24 mouse cellular contexts compared by ENCODE assay signal in the genomic region with DNA sequence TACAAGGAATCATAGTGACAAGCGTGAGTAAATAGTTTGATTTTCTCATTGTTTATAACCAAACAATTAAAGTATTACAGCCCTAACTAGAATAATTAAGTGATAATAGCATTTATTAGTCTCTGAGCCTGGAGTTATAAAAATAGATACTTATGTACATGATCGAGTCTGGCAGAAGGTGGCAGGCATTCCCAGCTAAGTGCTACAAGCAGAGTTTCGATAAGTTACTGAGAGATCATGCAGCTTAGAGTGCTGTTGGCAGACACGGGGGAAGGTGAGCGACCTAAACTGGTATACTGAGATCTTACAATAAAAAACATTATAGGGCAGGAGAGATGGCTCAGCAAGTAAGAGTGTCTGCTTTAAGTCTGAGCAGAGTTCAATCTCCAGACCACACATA. TPM values are rescaled to one million over a fixed set of nuclear protein-coding genes. Genes with fewer than 3 reads are reported as not detected.
DNase-seq lines count a peak whose midpoint lies in the region; ATAC-seq and TF ChIP-seq lines count a peak whose summit lies in the region.
"Had no signal": no experiment of that assay in that cellular context is flagged by ENCODE, and none has a peak within 500 bp of the region (broad histone marks: within the 10 kb centered on the region; RNA-seq: fewer than 3 reads in every experiment).

No protein-coding gene starts in this region.

- H3K9ac ChIP-seq in heart, embryonic 14.5 days (ENCODE audit: low read length) = no peak overlapping the region
- H3K9ac ChIP-seq in stomach, postnatal 0 days (ENCODE audit: low read length) = no peak overlapping the region
- H3K9ac ChIP-seq: embryonic facial prominence, embryonic 15.5 days; hindbrain, embryonic 12.5 days; limb, embryonic 12.5 days; midbrain, embryonic 12.5 days; neural tube, embryonic 13.5 days had no signal

- peak; percentile 26; the same call in 1 of the 2 replicates for TF ChIP-seq CTCF in layer of hippocampus, adult 2 months (conservative IDR thresholded peaks at IDR 0.05)
- peak; percentile 9; the same call in 1 of the 2 replicates for TF ChIP-seq CTCF in stomach, postnatal 0 days (IDR thresholded peaks at IDR 0.05; ENCODE audit: low read depth)

- no peak for TF ChIP-seq EP300 in stomach, postnatal 0 days (optimal IDR thresholded peaks at IDR 0.05)

- no peak for ATAC-seq in heart, embryonic 14.5 days (ENCODE audit: insufficient number of reproducible peaks, insufficient read depth, low FRiP score, low read depth)
- no peak for ATAC-seq in stomach, postnatal 0 days (ENCODE audit: low FRiP score, low TSS enrichment)
- ATAC-seq: forebrain, embryonic 14.5 days; inflammation-experienced regulatory T-cells, adult 6 months had no signal

- 22% methylated on average over 5 of the region's 5 CpGs for WGBS in heart, embryonic 14.5 days
- WGBS in stomach, postnatal 0 days = 42% methylated on average over 5 of the region's 5 CpGs

- peak; percentile 92 for DNase-seq in heart, adult 11 months
- no peak for DNase-seq in heart, postnatal 36 days
- no peak for DNase-seq in layer of hippocampus, adult 2 months (ENCODE audit: low spot score in 2 of 2)
- DNase-seq in layer of hippocampus, postnatal 10 days (ENCODE audit: low spot score in 2 of 2) = no peak
- DNase-seq in stomach, postnatal 0 days (ENCODE audit: low spot score) = no peak
- no peak for DNase-seq in embryo, embryonic 9.5 days (ENCODE audit: extremely low spot score)
- DNase-seq: adrenal gland, postnatal 36 days; cerebellum, adult 9-10 months; gastrocnemius, adult 2 months; kidney, adult 8-10 months; kidney, postnatal 14 days; layer of hippocampus, postnatal 36 days; liver, embryonic 13.5 days; lung, adult 2 months; thymus, postnatal 25 days had no signal

- peaks cover 3% of the 10 kb centered on the region; the same call in 1 of the 2 replicates for H3K9me3 ChIP-seq in heart, embryonic 14.5 days (ENCODE audit: control insufficient read depth, low read length)
- H3K9me3 ChIP-seq in stomach, postnatal 0 days (ENCODE audit: control insufficient read depth, low read length) = 0 out of 2 replicates have a peak, but pooled peaks cover 2% of the 10 kb centered on the region
- H3K9me3 ChIP-seq: embryonic facial prominence, embryonic 15.5 days; hindbrain, embryonic 12.5 days; limb, embryonic 12.5 days; liver, embryonic 13.5 days; midbrain, embryonic 12.5 days; neural tube, embryonic 13.5 days had no signal

- H3K36me3 ChIP-seq in heart, embryonic 14.5 days (ENCODE audit: control insufficient read depth, insufficient read depth, low read length) = no peaks in the 10 kb centered on the region
- H3K36me3 ChIP-seq in stomach, postnatal 0 days (ENCODE audit: control insufficient read depth, insufficient read depth, low read length) = no peaks in the 10 kb centered on the region
- H3K36me3 ChIP-seq: embryonic facial prominence, embryonic 15.5 days; hindbrain, embryonic 12.5 days; limb, embryonic 12.5 days; liver, embryonic 13.5 days; midbrain, embryonic 12.5 days; neural tube, embryonic 13.5 days had no signal

- H3K27me3 ChIP-seq in heart, embryonic 14.5 days (ENCODE audit: control insufficient read depth, insufficient read depth, low read length) = no peaks in the 10 kb centered on the region
- no peaks in the 10 kb centered on the region for H3K27me3 ChIP-seq in stomach, postnatal 0 days (ENCODE audit: control insufficient read depth, insufficient read depth, low read length)
- H3K27me3 ChIP-seq: hindbrain, embryonic 12.5 days; neural tube, embryonic 13.5 days had no signal

- no peak overlapping the region for H3K27ac ChIP-seq in layer of hippocampus, adult 2 months
- H3K27ac ChIP-seq in heart, embryonic 14.5 days (replicated peaks in 1 of 2; ENCODE audit: control insufficient read depth in 1 of 2, insufficient read depth in 1 of 2, low read depth in 2 of 2, low read length in 2 of 2) = peak overlapping the region; percentile 81 to 88
- H3K27ac ChIP-seq in stomach, postnatal 0 days (replicated peaks) = no peak overlapping the region
- H3K27ac ChIP-seq: embryonic facial prominence, embryonic 15.5 days; gastrocnemius, adult 2 months; hindbrain, embryonic 12.5 days; limb, embryonic 12.5 days; liver, embryonic 13.5 days; midbrain, embryonic 12.5 days; neural tube, embryonic 13.5 days had no signal

- peaks cover 14 to 36% of the 10 kb centered on the region in 2 experiments for H3K4me1 ChIP-seq in heart, embryonic 14.5 days (ENCODE audit: control insufficient read depth in 2 of 2, insufficient read depth in 2 of 2, low read length in 2 of 2)
- H3K4me1 ChIP-seq in stomach, postnatal 0 days (replicated peaks; ENCODE audit: control insufficient read depth, insufficient read depth) = no peaks in the 10 kb centered on the region; the same call in none of the 2 replicates

- H3K4me2 ChIP-seq in heart, embryonic 14.5 days (ENCODE audit: low read length) = peak overlapping the region; percentile 80
- no peak overlapping the region for H3K4me2 ChIP-seq in stomach, postnatal 0 days (replicated peaks; ENCODE audit: low read depth)
- H3K4me2 ChIP-seq: embryonic facial prominence, embryonic 15.5 days; limb, embryonic 12.5 days had no signal

- no peak overlapping the region for H3K4me3 ChIP-seq in layer of hippocampus, adult 2 months
- H3K4me3 ChIP-seq in heart, embryonic 14.5 days (ENCODE audit: control insufficient read depth in 1 of 2, insufficient read depth in 1 of 2, low read depth in 1 of 2, low read length in 2 of 2) = no peak overlapping the region
- no peak overlapping the region for H3K4me3 ChIP-seq in stomach, postnatal 0 days (ENCODE audit: low read depth, low read length)
- H3K4me3 ChIP-seq: embryonic facial prominence, embryonic 15.5 days; gastrocnemius, adult 2 months; hindbrain, embryonic 12.5 days; limb, embryonic 12.5 days; liver, embryonic 13.5 days; midbrain, embryonic 12.5 days; myocyte had no signal

- intact Hi-C loops in heart, postnatal 36 days (cut with DNase I) = no loop called here

RNA-seq across cellular contexts. Expression of gene Dpf3, which starts 3.9 kb away (rescaled TPM):
- 10 to 100 TPM; 16.3 to 22.3 TPM for total RNA-seq in heart, postnatal 36 days (2021)
- total RNA-seq in layer of hippocampus, adult 2 months (2021) = 10 to 100 TPM; 27.4 to 29.4 TPM
- total RNA-seq in layer of hippocampus, postnatal 10 days (2021) = 10 to 100 TPM; 22.2 to 26.6 TPM
- polyA plus RNA-seq in heart, embryonic 14.5 days (2014; fragmentation: Nextera tagmentation; extraction: Ambion mirVana) = 23.2 and 25.1 TPM in 2 replicates
- 2.6 and 3.0 TPM in 2 replicates for polyA plus RNA-seq in stomach, postnatal 0 days (2015; fragmentation: Nextera tagmentation; extraction: Ambion mirVana)

RNA-seq across cellular contexts. Expression of gene Dcaf4, which starts 36.6 kb away (rescaled TPM):
- 10 to 100 TPM; 14.8 to 17.7 TPM for total RNA-seq in heart, postnatal 36 days (2021)
- total RNA-seq in layer of hippocampus, adult 2 months (2021) = 10 to 100 TPM; 29.0 to 30.3 TPM
- total RNA-seq in layer of hippocampus, postnatal 10 days (2021) = 10 to 100 TPM; 28.8 to 36.3 TPM
- polyA plus RNA-seq in heart, embryonic 14.5 days (2014; fragmentation: Nextera tagmentation; extraction: Ambion mirVana) = 24.2 and 27.5 TPM in 2 replicates
- polyA plus RNA-seq in stomach, postnatal 0 days (2015; fragmentation: Nextera tagmentation; extraction: Ambion mirVana) = 19.7 and 21.6 TPM in 2 replicates

Comparison
In these comparisons a context has a peak if more than half of its experiments do, and no peak if none do; other contexts are left out.
1. H3K27ac ChIP-seq: peak in heart, embryonic 14.5 days (2 of 2); none in layer of hippocampus, adult 2 months (single experiment) and stomach, postnatal 0 days (single experiment).